Mouse (Mus musculus): ENCODE data around the gene Nsg2.

GRCm38 (mm10) chr11:31999716-32000115, 547 bp upstream of the Nsg2 start:
- no peak for TF ChIP-seq POLR2A (IDR thresholded peaks at IDR 0.05; ENCODE audit: borderline replicate concordance, extremely low read depth, insufficient read depth, insufficient read length, poor library complexity, severe bottlenecking)
- TF ChIP-seq CTCF (IDR thresholded peaks at IDR 0.05; ENCODE audit: borderline replicate concordance, extremely low read depth, insufficient read depth, insufficient read length) = no peak
